Mouse (Mus musculus): ENCODE measurements around the gene Luzp1. TPM values are rescaled to one million over a fixed set of nuclear protein-coding genes. Genes with fewer than 3 reads are reported as not detected.

Gene Luzp1
- total RNA-seq, 2 experiments from 2014 or later: 80.2 to 85.7 TPM

DNA sequence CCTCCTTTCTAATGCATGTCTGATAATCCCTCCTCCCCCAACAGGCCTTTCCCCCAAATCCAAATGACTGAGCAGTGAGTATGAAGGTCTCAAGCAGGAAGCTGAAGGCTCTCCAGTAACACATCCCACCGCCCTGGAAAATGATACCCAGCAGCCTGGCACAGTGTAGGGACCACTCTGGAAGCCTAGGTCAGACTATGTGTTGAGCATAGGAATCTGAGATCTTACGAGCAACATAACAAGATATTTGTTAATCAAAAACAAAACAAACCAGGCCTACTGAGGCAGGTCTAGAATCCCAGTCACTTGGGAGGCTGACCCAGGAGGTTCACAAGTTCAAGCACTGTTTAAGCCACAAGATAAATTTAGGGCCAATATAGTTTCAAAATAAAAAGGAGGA, 131.0 kb downstream of the Luzp1 start:
- intact Hi-C loops (cut with DNase I): no loop called here
- no peak for DNase-seq (ENCODE audit: low spot score in 2 of 2)

DNA sequence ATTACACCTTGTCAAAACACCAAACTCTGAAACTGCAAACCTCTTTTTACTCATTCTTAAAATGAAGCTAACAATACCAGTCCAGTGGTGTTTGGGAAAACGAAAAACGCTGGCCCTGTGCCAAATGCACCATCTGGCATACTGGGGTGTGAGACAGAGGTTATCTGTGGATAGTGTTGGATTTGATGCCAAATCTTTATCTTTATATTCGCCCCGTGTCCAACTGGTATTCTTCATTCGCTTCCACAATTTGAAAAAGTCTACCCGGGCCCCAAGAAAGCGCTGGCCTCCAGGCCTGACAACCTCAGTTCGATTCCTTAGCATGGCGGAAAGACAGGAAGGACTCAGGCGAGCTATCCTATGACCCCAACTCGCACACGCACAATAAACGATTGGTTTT, 131.9 kb downstream of the Luzp1 start:
- intact Hi-C loops (cut with DNase I): no loop called here
- peak; percentile 44 to 45 for DNase-seq (ENCODE audit: low spot score in 2 of 2)

DNA sequence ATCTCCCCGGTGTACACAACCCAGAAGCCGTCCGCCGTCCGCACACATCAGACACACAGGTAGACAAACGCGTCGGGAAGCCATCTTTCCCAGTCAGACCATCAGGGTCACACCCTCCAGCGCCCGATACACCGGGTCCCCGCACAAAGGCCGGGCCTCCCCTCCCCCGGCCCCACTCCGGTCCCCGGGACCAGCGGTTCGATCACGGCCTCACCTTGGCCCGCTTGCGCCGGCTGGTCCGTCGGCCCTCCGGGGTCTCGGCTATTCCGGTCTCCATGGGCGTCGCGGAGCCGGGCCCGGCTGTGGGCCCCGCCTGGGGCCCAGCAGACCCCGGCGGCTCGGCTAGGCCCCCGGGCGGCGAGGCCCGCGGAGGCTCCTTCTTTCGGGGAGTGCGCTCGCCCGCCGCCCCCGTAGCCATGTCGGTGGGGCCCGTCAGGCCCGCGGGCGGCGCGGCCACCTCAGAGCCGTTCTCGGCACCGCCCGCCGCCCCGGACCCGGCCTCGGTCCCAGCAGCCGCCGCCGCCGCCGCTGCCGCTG, 132.5 kb downstream of the Luzp1 start:
- intact Hi-C loops (cut with DNase I): loop anchor here (1.0 kb wide), 1 partner anchor 147 kb away; no protein-coding TSS in a partner anchor
- DNase-seq (ENCODE audit: low spot score in 2 of 2): peak; percentile 30 to 36

DNA sequence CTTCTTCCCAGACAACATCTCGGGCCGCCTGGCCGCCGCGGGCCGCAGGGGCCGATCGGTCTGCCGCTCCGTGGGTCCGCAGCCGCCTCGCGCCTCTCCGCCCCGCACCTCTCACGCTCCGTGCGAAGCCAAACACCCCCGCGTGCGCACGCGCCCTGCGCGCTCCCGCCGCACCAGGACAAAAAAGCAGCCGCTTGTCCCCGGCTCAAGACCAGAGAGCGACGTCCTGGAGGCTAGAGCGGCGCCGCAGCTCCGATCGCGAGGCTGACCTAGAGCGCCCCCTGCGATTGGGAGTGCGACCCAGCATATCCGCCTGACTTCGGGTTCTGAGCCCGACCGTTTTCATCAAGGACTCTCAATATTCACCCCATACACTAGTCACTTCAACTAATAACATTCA, 133.0 kb downstream of the Luzp1 start, which contains the start of gene Kdm1a:
TSS of gene Kdm1a (minus strand) at position 156 of the 400 bp plus-strand sequence.
- peak; percentile 95 to 96 for DNase-seq (ENCODE audit: low spot score in 2 of 2)
- intact Hi-C loops (cut with DNase I): loop anchor here (1.0 kb wide), 1 partner anchor 147 kb away; no protein-coding TSS in a partner anchor

Other genes with a start within 250 kb of the Luzp1 start
- gene Tcea3, start 222.0 kb upstream of the Luzp1 start, total RNA-seq (2021): under 1 TPM; 0.57 to 0.76 TPM
- gene Zfp46, start 185.1 kb upstream of the Luzp1 start, total RNA-seq (2021): 10 to 100 TPM; 54.6 to 64.2 TPM
- gene Hnrnpr, start 158.8 kb upstream of the Luzp1 start, total RNA-seq (2021): 10 to 100 TPM; 81.8 to 83.5 TPM
- gene Htr1d, start 46.2 kb upstream of the Luzp1 start, total RNA-seq (2021): 1 to 10 TPM; 3.8 to 7.4 TPM
- gene 6030445D17Rik, start 7.5 kb upstream of the Luzp1 start, total RNA-seq (2021): under 1 TPM; 0.34 to 0.43 TPM
- 10 to 100 TPM; 93.2 to 97.2 TPM for gene Kdm1a, start 133.0 kb downstream of the Luzp1 start, total RNA-seq (2021)
- not detected for gene Tex46, start 140.7 kb downstream of the Luzp1 start, total RNA-seq (2021)
- gene Lactbl1, start 152.9 kb downstream of the Luzp1 start, total RNA-seq (2021): not detected

Data from left cerebral cortex, postnatal 25 days (tissue).